Mouse (Mus musculus) stomach, postnatal 0 days (tissue): ENCODE data around the gene Rho.

Source experiments
- CTCF ChIP-seq: IDR thresholded peaks from 2 replicates; pipeline ENCODE4 v1.5.1; 2016; ENCODE audit warnings: antibody characterized with exemption, low read depth, mild to moderate bottlenecking, moderate library complexity
- EP300 ChIP-seq: optimal IDR thresholded peaks from 2 replicates; pipeline ENCODE3; 2016; ENCODE audit warnings: antibody characterized with exemption

- TF ChIP-seq CTCF (no peak), EP300 (no peak)
These were observed 28.8 kb downstream of the Rho start for GRCm38 (mm10) chr6:115960322-115960721.
